ENCODE assay signal across 8 mouse cellular contexts in the genomic region with DNA sequence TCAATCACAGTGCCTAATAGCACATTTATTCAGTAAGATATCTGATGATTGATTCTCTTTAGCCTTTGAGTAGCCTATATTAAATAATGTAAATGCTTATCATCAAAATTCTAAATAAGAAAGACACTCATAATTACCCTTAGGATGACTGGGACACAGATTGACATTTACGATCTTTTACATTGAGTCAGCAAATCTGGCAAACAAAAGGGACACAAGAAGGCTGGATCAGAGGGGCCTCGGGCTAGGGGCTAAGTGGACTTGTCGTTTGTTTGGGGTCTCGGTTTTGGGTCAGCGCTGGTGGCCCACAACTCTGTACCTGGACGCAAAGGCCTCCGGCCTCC. TPM values are rescaled to one million over a fixed set of nuclear protein-coding genes. Genes with fewer than 3 reads are reported as not detected.
DNase-seq lines count a peak whose midpoint lies in the region; ATAC-seq and TF ChIP-seq lines count a peak whose summit lies in the region.

No protein-coding gene starts in this region.

- no peaks in the 10 kb centered on the region for H3K9me3 ChIP-seq in heart, embryonic 14.5 days (ENCODE audit: control insufficient read depth, low read length)
- H3K9me3 ChIP-seq in ES-E14 (ENCODE audit: control insufficient read depth, insufficient read depth, low read depth, low read length), result no peaks in the 10 kb centered on the region
- H3K9me3 ChIP-seq in forebrain, postnatal 0 days (ENCODE audit: low read length), result no peaks in the 10 kb centered on the region

- in situ Hi-C loops in ES-E14 (cut with MboI; ENCODE audit: low sequenced_read_pairs in 2 of 2, unreplicated experiment in 2 of 2), result no loop called here

- no peak for ATAC-seq in heart, embryonic 14.5 days (ENCODE audit: insufficient number of reproducible peaks, insufficient read depth, low FRiP score, low read depth)
- no peak for ATAC-seq in forebrain, postnatal 0 days
- no peak for ATAC-seq in cerebellum, adult (ENCODE audit: insufficient number of reproducible peaks, low FRiP score, low TSS enrichment)

- peaks cover 3% of the 10 kb centered on the region in 2 experiments; a peak in 1 of 4 replicates for H3K4me1 ChIP-seq in heart, embryonic 14.5 days (ENCODE audit: control insufficient read depth in 2 of 2, insufficient read depth in 2 of 2, low read length in 2 of 2)
- no peaks in the 10 kb centered on the region for H3K4me1 ChIP-seq in ES-E14 (ENCODE audit: control insufficient read depth in 2 of 2, insufficient read depth in 2 of 2, low read length in 2 of 2, poor library complexity in 1 of 2)
- H3K4me1 ChIP-seq in forebrain, postnatal 0 days (ENCODE audit: insufficient read depth), result no peaks in the 10 kb centered on the region

- no peaks in the 10 kb centered on the region for H3K36me3 ChIP-seq in heart, embryonic 14.5 days (ENCODE audit: control insufficient read depth, insufficient read depth, low read length)
- H3K36me3 ChIP-seq in ES-E14 (ENCODE audit: control insufficient read depth, insufficient read depth, low read length, poor library complexity, severe bottlenecking), result no peaks in the 10 kb centered on the region
- H3K36me3 ChIP-seq in forebrain, postnatal 0 days (ENCODE audit: insufficient read depth), result no peaks in the 10 kb centered on the region

- H3K4me2 ChIP-seq in heart, embryonic 14.5 days (ENCODE audit: low read length), result peak overlapping the region; percentile 92
- peak overlapping the region; percentile 93 for H3K4me2 ChIP-seq in forebrain, postnatal 0 days (ENCODE audit: low read depth)

- intact Hi-C loops in heart, postnatal 10 days (cut with DNase I), result no loop called here

- H3K27ac ChIP-seq in heart, embryonic 14.5 days (replicated peaks in 1 of 2; ENCODE audit: control insufficient read depth in 1 of 2, insufficient read depth in 1 of 2, low read depth in 2 of 2, low read length in 2 of 2), result peak overlapping the region in 1 of 2 experiments; percentile 76; a peak in 2 of 4 replicates
- H3K27ac ChIP-seq in ES-E14 (ENCODE audit: insufficient read depth, low read depth, low read length, poor library complexity, severe bottlenecking), result no peak overlapping the region
- peak overlapping the region; percentile 81 for H3K27ac ChIP-seq in forebrain, postnatal 0 days (ENCODE audit: low read depth, low read length)

- peak overlapping the region; percentile 99 for H3K9ac ChIP-seq in heart, embryonic 14.5 days (ENCODE audit: low read length)
- H3K9ac ChIP-seq in ES-E14 (ENCODE audit: insufficient read depth, low read depth, low read length, poor library complexity, severe bottlenecking), result peak overlapping the region; percentile 86
- peak overlapping the region; percentile 99 for H3K9ac ChIP-seq in forebrain, postnatal 0 days

- DNase-seq in heart, postnatal 10 days, result no peak
- DNase-seq in ES-E14 (ENCODE audit: low read depth, low spot score), result no peak
- no peak for DNase-seq in forebrain, postnatal 0 days
- peak; percentile 19 for DNase-seq in mesoderm, embryonic 11.5 days (ENCODE audit: low read depth, low spot score)
- no peak for DNase-seq in adrenal gland, postnatal 25 days
- DNase-seq in layer of hippocampus, postnatal 10 days (ENCODE audit: low spot score in 2 of 2), result no peak

- 10% methylated on average over 7 of the region's 7 CpGs for WGBS in heart, embryonic 14.5 days
- 3% methylated on average over 7 of the region's 7 CpGs for WGBS in forebrain, postnatal 0 days

- no peaks in the 10 kb centered on the region for H3K27me3 ChIP-seq in heart, embryonic 14.5 days (ENCODE audit: control insufficient read depth, insufficient read depth, low read length)
- no peaks in the 10 kb centered on the region for H3K27me3 ChIP-seq in forebrain, postnatal 0 days (ENCODE audit: insufficient read depth, low read length)

- no peak for TF ChIP-seq CTCF in forebrain, postnatal 0 days (IDR thresholded peaks at IDR 0.05; ENCODE audit: low read depth)

- H3K4me3 ChIP-seq in heart, embryonic 14.5 days (ENCODE audit: control insufficient read depth in 1 of 2, insufficient read depth in 1 of 2, low read depth in 1 of 2, low read length in 2 of 2), result peak overlapping the region; percentile 86 to 96
- H3K4me3 ChIP-seq in ES-E14 (ENCODE audit: insufficient read depth in 1 of 2, low read depth in 1 of 2, low read length in 2 of 2, poor library complexity in 1 of 2, severe bottlenecking in 1 of 2), result peak overlapping the region; percentile 58 to 85
- peak overlapping the region; percentile 85 for H3K4me3 ChIP-seq in forebrain, postnatal 0 days (ENCODE audit: low read depth, low read length)

TF ChIP-seq in ES-E14, 5 proteins besides CTCF, POLR2A, EP300 and RAD21:
- peak; percentile 80 for TF ChIP-seq MAFK (IDR thresholded peaks at IDR 0.05; ENCODE audit: insufficient read depth, low read depth, low read length)
- TF ChIP-seq ZNF384 (IDR thresholded peaks at IDR 0.05; ENCODE audit: low read depth, low read length), result no peak

RNA-seq across cellular contexts. Expression of a gene that starts 0.3 kb away (rescaled TPM):
- 7.1 and 11.2 TPM in 2 replicates for polyA plus RNA-seq in heart, embryonic 14.5 days (2014; fragmentation: Nextera tagmentation; extraction: Ambion mirVana)
- 10 to 100 TPM; 15.7 to 17.2 TPM for total RNA-seq in heart, postnatal 10 days (2021)
- total RNA-seq in ES-E14 (2012; rRNA removed), result 17.7 and 24.0 TPM in 2 replicates
- total RNA-seq in forebrain, postnatal 0 days (2014; rRNA removed), result 9.3 and 12.0 TPM in 2 replicates
- polyA plus RNA-seq in forebrain, postnatal 0 days (2015; fragmentation: Nextera tagmentation; extraction: Ambion mirVana), result 2.8 and 4.2 TPM in 2 replicates
- 4.0 and 4.3 TPM in 2 replicates for total RNA-seq in adrenal gland, postnatal 25 days (2021)
- total RNA-seq in layer of hippocampus, postnatal 10 days (2021), result 1 to 10 TPM; 5.2 to 8.7 TPM

RNA-seq across cellular contexts. Expression of a gene that starts 12.2 kb away (rescaled TPM):
- polyA plus RNA-seq in heart, embryonic 14.5 days (2014; fragmentation: Nextera tagmentation; extraction: Ambion mirVana), result 106 and 115 TPM in 2 replicates
- total RNA-seq in heart, postnatal 10 days (2021), result 10 to 100 TPM; 44.0 to 44.7 TPM
- 14.1 and 19.1 TPM in 2 replicates for total RNA-seq in ES-E14 (2012; rRNA removed)
- total RNA-seq in forebrain, postnatal 0 days (2014; rRNA removed), result 67.9 and 69.9 TPM in 2 replicates
- 149 and 163 TPM in 2 replicates for polyA plus RNA-seq in forebrain, postnatal 0 days (2015; fragmentation: Nextera tagmentation; extraction: Ambion mirVana)
- total RNA-seq in adrenal gland, postnatal 25 days (2021), result 38.9 and 42.8 TPM in 2 replicates
- 10 to 100 TPM; 35.9 to 46.7 TPM for total RNA-seq in layer of hippocampus, postnatal 10 days (2021)
